Mouse (Mus musculus): ENCODE data around the gene St3gal3. TPM values are rescaled to one million over a fixed set of nuclear protein-coding genes. Genes with fewer than 3 reads are reported as not detected.

Gene St3gal3
- polyA plus RNA-seq, 1 experiment from 2014 or later, result 5.6 TPM

GRCm38 (mm10) chr4:117991055-117991627 lies 143.6 kb downstream of the St3gal3 start:
- ATAC-seq (replicated peaks; ENCODE audit: insufficient number of reproducible peaks, low FRiP score, low TSS enrichment, low read depth) (no peak), DNase-seq (ENCODE audit: low spot score) (no peak)
- H3K27me3 ChIP-seq (ENCODE audit: control insufficient read depth, insufficient read depth, low read length), result no peaks in the 10 kb centered on the region
- H3K4me1 ChIP-seq (ENCODE audit: control insufficient read depth, insufficient read depth, low read length), result 0 out of 2 replicates have a peak, but pooled peaks cover 2% of the 10 kb centered on the region
- H3K36me3 ChIP-seq (replicated peaks; ENCODE audit: control insufficient read depth, insufficient read depth, low read depth, low read length), result no peaks in the 10 kb centered on the region
- no peak overlapping the region for H3K27ac ChIP-seq (replicated peaks; ENCODE audit: low read depth, low read length)
- H3K9me3 ChIP-seq (replicated peaks; ENCODE audit: control insufficient read depth, low read length), result no peaks in the 10 kb centered on the region
- H3K4me3 ChIP-seq (ENCODE audit: low read depth, low read length), result no peak overlapping the region
- WGBS, result 86% methylated on average over 8 of the region's 8 CpGs
- no peak overlapping the region for H3K4me2 ChIP-seq (ENCODE audit: low read depth, low read length)
- no peak overlapping the region for H3K9ac ChIP-seq (replicated peaks; ENCODE audit: low read length)

- Histone ChIP-seq H3K4me2 (ENCODE audit: low read depth, low read length) (no peak overlapping the region), H3K4me1 (ENCODE audit: control insufficient read depth, insufficient read depth, low read length) (0 out of 2 replicates have a peak, but pooled peaks cover 2% of the 10 kb centered on the region), H3K9me3 (replicated peaks; ENCODE audit: control insufficient read depth, low read length) (no peaks in the 10 kb centered on the region), H3K27ac (replicated peaks; ENCODE audit: low read depth, low read length) (no peak overlapping the region), H3K36me3 (replicated peaks; ENCODE audit: control insufficient read depth, insufficient read depth, low read depth, low read length) (no peaks in the 10 kb centered on the region), H3K27me3 (ENCODE audit: control insufficient read depth, insufficient read depth, low read length) (no peaks in the 10 kb centered on the region), H3K9ac (replicated peaks; ENCODE audit: low read length) (no peak overlapping the region), H3K4me3 (ENCODE audit: low read depth, low read length) (no peak overlapping the region)
- 74% methylated on average over 3 of the region's 3 CpGs for WGBS
- no peak for ATAC-seq (replicated peaks; ENCODE audit: insufficient number of reproducible peaks, low FRiP score, low TSS enrichment, low read depth)
- no peak for DNase-seq (ENCODE audit: low spot score)
These were observed 144.1 kb downstream of the St3gal3 start for GRCm38 (mm10) chr4:117990571-117990970.

GRCm38 (mm10) chr4:117989801-117990200 lies 144.9 kb downstream of the St3gal3 start:
- H3K36me3 ChIP-seq (replicated peaks; ENCODE audit: control insufficient read depth, insufficient read depth, low read depth, low read length), result no peaks in the 10 kb centered on the region
- 91% methylated on average over 12 of the region's 12 CpGs for WGBS
- H3K9ac ChIP-seq (replicated peaks; ENCODE audit: low read length), result no peak overlapping the region
- no peaks in the 10 kb centered on the region for H3K27me3 ChIP-seq (ENCODE audit: control insufficient read depth, insufficient read depth, low read length)
- DNase-seq (ENCODE audit: low spot score) (no peak), ATAC-seq (replicated peaks; ENCODE audit: insufficient number of reproducible peaks, low FRiP score, low TSS enrichment, low read depth) (no peak)
- no peak overlapping the region for H3K4me2 ChIP-seq (ENCODE audit: low read depth, low read length)
- no peak overlapping the region for H3K4me3 ChIP-seq (ENCODE audit: low read depth, low read length)
- H3K27ac ChIP-seq (replicated peaks; ENCODE audit: low read depth, low read length), result no peak overlapping the region
- 0 out of 2 replicates have a peak, but pooled peaks cover 2% of the 10 kb centered on the region for H3K4me1 ChIP-seq (ENCODE audit: control insufficient read depth, insufficient read depth, low read length)
- no peaks in the 10 kb centered on the region for H3K9me3 ChIP-seq (replicated peaks; ENCODE audit: control insufficient read depth, low read length)

GRCm38 (mm10) chr4:117986766-117987165 lies 147.9 kb downstream of the St3gal3 start:
- H3K9ac ChIP-seq (replicated peaks; ENCODE audit: low read length), result no peak overlapping the region
- no peaks in the 10 kb centered on the region for H3K9me3 ChIP-seq (replicated peaks; ENCODE audit: control insufficient read depth, low read length)
- WGBS, result 88% methylated on average over 8 of the region's 8 CpGs
- no peaks in the 10 kb centered on the region for H3K36me3 ChIP-seq (replicated peaks; ENCODE audit: control insufficient read depth, insufficient read depth, low read depth, low read length)
- H3K4me1 ChIP-seq (ENCODE audit: control insufficient read depth, insufficient read depth, low read length), result 0 out of 2 replicates have a peak, but pooled peaks cover 2% of the 10 kb centered on the region
- no peak for DNase-seq (ENCODE audit: low spot score)
- H3K4me2 ChIP-seq (ENCODE audit: low read depth, low read length), result no peak overlapping the region
- no peaks in the 10 kb centered on the region for H3K27me3 ChIP-seq (ENCODE audit: control insufficient read depth, insufficient read depth, low read length)
- no peak for ATAC-seq (replicated peaks; ENCODE audit: insufficient number of reproducible peaks, low FRiP score, low TSS enrichment, low read depth)
- H3K4me3 ChIP-seq (ENCODE audit: low read depth, low read length), result no peak overlapping the region
- H3K27ac ChIP-seq (replicated peaks; ENCODE audit: low read depth, low read length), result no peak overlapping the region

- H3K4me1 ChIP-seq (ENCODE audit: control insufficient read depth, insufficient read depth, low read length), result 0 out of 2 replicates have a peak, but pooled peaks cover 2% of the 10 kb centered on the region
- no peak overlapping the region for H3K9ac ChIP-seq (replicated peaks; ENCODE audit: low read length)
- no peak overlapping the region for H3K4me3 ChIP-seq (ENCODE audit: low read depth, low read length)
- no peak overlapping the region for H3K27ac ChIP-seq (replicated peaks; ENCODE audit: low read depth, low read length)
- DNase-seq (ENCODE audit: low spot score), result no peak
- H3K27me3 ChIP-seq (ENCODE audit: control insufficient read depth, insufficient read depth, low read length), result no peaks in the 10 kb centered on the region
- no peak for ATAC-seq (replicated peaks; ENCODE audit: insufficient number of reproducible peaks, low FRiP score, low TSS enrichment, low read depth)
- WGBS, result 82% methylated on average over 8 of the region's 8 CpGs
- H3K9me3 ChIP-seq (replicated peaks; ENCODE audit: control insufficient read depth, low read length), result no peaks in the 10 kb centered on the region
- H3K36me3 ChIP-seq (replicated peaks; ENCODE audit: control insufficient read depth, insufficient read depth, low read depth, low read length), result no peaks in the 10 kb centered on the region
- H3K4me2 ChIP-seq (ENCODE audit: low read depth, low read length), result no peak overlapping the region
These were observed 149.6 kb downstream of the St3gal3 start for GRCm38 (mm10) chr4:117984993-117985587.

GRCm38 (mm10) chr4:117984206-117984605 lies 150.5 kb downstream of the St3gal3 start:
- ATAC-seq (replicated peaks; ENCODE audit: insufficient number of reproducible peaks, low FRiP score, low TSS enrichment, low read depth) (no peak), DNase-seq (ENCODE audit: low spot score) (no peak)
- 91% methylated on average over 3 of the region's 3 CpGs for WGBS
- Histone ChIP-seq H3K4me2 (ENCODE audit: low read depth, low read length) (no peak overlapping the region), H3K4me3 (ENCODE audit: low read depth, low read length) (no peak overlapping the region), H3K27ac (replicated peaks; ENCODE audit: low read depth, low read length) (no peak overlapping the region), H3K27me3 (ENCODE audit: control insufficient read depth, insufficient read depth, low read length) (no peaks in the 10 kb centered on the region), H3K4me1 (ENCODE audit: control insufficient read depth, insufficient read depth, low read length) (0 out of 2 replicates have a peak, but pooled peaks cover 2% of the 10 kb centered on the region), H3K9ac (replicated peaks; ENCODE audit: low read length) (no peak overlapping the region), H3K36me3 (replicated peaks; ENCODE audit: control insufficient read depth, insufficient read depth, low read depth, low read length) (no peaks in the 10 kb centered on the region), H3K9me3 (replicated peaks; ENCODE audit: control insufficient read depth, low read length) (no peaks in the 10 kb centered on the region)

- H3K9me3 ChIP-seq (replicated peaks; ENCODE audit: control insufficient read depth, low read length), result no peaks in the 10 kb centered on the region
- DNase-seq (ENCODE audit: low spot score) (no peak), ATAC-seq (replicated peaks; ENCODE audit: insufficient number of reproducible peaks, low FRiP score, low TSS enrichment, low read depth) (no peak)
- 83% methylated on average over 7 of the region's 7 CpGs for WGBS
- no peak overlapping the region for H3K4me2 ChIP-seq (ENCODE audit: low read depth, low read length)
- H3K36me3 ChIP-seq (replicated peaks; ENCODE audit: control insufficient read depth, insufficient read depth, low read depth, low read length), result no peaks in the 10 kb centered on the region
- H3K27me3 ChIP-seq (ENCODE audit: control insufficient read depth, insufficient read depth, low read length), result no peaks in the 10 kb centered on the region
- no peaks in the 10 kb centered on the region for H3K4me1 ChIP-seq (ENCODE audit: control insufficient read depth, insufficient read depth, low read length)
- H3K4me3 ChIP-seq (ENCODE audit: low read depth, low read length), result no peak overlapping the region
- no peak overlapping the region for H3K27ac ChIP-seq (replicated peaks; ENCODE audit: low read depth, low read length)
- H3K9ac ChIP-seq (replicated peaks; ENCODE audit: low read length), result no peak overlapping the region
These were observed 152.0 kb downstream of the St3gal3 start for GRCm38 (mm10) chr4:117982706-117983105.

GRCm38 (mm10) chr4:117981518-117981917 lies 153.2 kb downstream of the St3gal3 start:
- Histone ChIP-seq H3K27me3 (ENCODE audit: control insufficient read depth, insufficient read depth, low read length) (no peaks in the 10 kb centered on the region), H3K9ac (replicated peaks; ENCODE audit: low read length) (no peak overlapping the region), H3K27ac (replicated peaks; ENCODE audit: low read depth, low read length) (no peak overlapping the region), H3K4me3 (ENCODE audit: low read depth, low read length) (no peak overlapping the region), H3K9me3 (replicated peaks; ENCODE audit: control insufficient read depth, low read length) (no peaks in the 10 kb centered on the region), H3K4me1 (ENCODE audit: control insufficient read depth, insufficient read depth, low read length) (no peaks in the 10 kb centered on the region), H3K4me2 (ENCODE audit: low read depth, low read length) (no peak overlapping the region), H3K36me3 (replicated peaks; ENCODE audit: control insufficient read depth, insufficient read depth, low read depth, low read length) (no peaks in the 10 kb centered on the region)
- DNase-seq (ENCODE audit: low spot score), result no peak
- WGBS, result 81% methylated on average over 3 of the region's 5 CpGs
- no peak for ATAC-seq (replicated peaks; ENCODE audit: insufficient number of reproducible peaks, low FRiP score, low TSS enrichment, low read depth)

Measured in embryonic facial prominence, embryonic 11.5 days (tissue).